Mouse (Mus musculus): ENCODE data around the gene F5.

- TF ChIP-seq CTCF (IDR thresholded peaks at IDR 0.05; ENCODE audit: control insufficient read depth, insufficient read depth, insufficient replicate concordance, low read depth, low read length) (no peak), POLR2A (IDR thresholded peaks at IDR 0.05; ENCODE audit: control insufficient read depth, low read depth, low read length) (no peak)
Measured at GRCm38 (mm10) chr1:164214190-164214589, 62.6 kb downstream of the F5 start.

Measured in testis, adult 2 months (tissue).